Mouse (Mus musculus): Measurements from ENCODE around the gene Srsf3. TPM values are rescaled to one million over a fixed set of nuclear protein-coding genes. Genes with fewer than 3 reads are reported as not detected.

Gene Srsf3
- polyA plus RNA-seq, 1 experiment: 330 TPM

- TF ChIP-seq POLR2A (IDR thresholded peaks at IDR 0.05; ENCODE audit: borderline replicate concordance, extremely low read depth, insufficient read depth, insufficient read length, poor library complexity, severe bottlenecking) (no peak), CTCF (IDR thresholded peaks at IDR 0.05; ENCODE audit: borderline replicate concordance, extremely low read depth, insufficient read depth, insufficient read length) (no peak)
- no peak for DNase-seq (ENCODE audit: low read depth)
Observed at GRCm38 (mm10) chr17:29003740-29004139, 28.7 kb upstream of the Srsf3 start.

GRCm38 (mm10) chr17:29005002-29005401 is 27.4 kb upstream of the Srsf3 start:
- no peak for DNase-seq (ENCODE audit: low read depth)
- no peak for TF ChIP-seq POLR2A (IDR thresholded peaks at IDR 0.05; ENCODE audit: borderline replicate concordance, extremely low read depth, insufficient read depth, insufficient read length, poor library complexity, severe bottlenecking)
- TF ChIP-seq CTCF (IDR thresholded peaks at IDR 0.05; ENCODE audit: borderline replicate concordance, extremely low read depth, insufficient read depth, insufficient read length): no peak

- no peak for TF ChIP-seq CTCF (IDR thresholded peaks at IDR 0.05; ENCODE audit: borderline replicate concordance, extremely low read depth, insufficient read depth, insufficient read length)
- no peak for TF ChIP-seq POLR2A (IDR thresholded peaks at IDR 0.05; ENCODE audit: borderline replicate concordance, extremely low read depth, insufficient read depth, insufficient read length, poor library complexity, severe bottlenecking)
- DNase-seq (ENCODE audit: low read depth): no peak
Observed at GRCm38 (mm10) chr17:29006812-29007211, 25.6 kb upstream of the Srsf3 start.

- DNase-seq (ENCODE audit: low read depth): peak; percentile 15
- no peak for TF ChIP-seq CTCF (IDR thresholded peaks at IDR 0.05; ENCODE audit: borderline replicate concordance, extremely low read depth, insufficient read depth, insufficient read length)
- TF ChIP-seq POLR2A (IDR thresholded peaks at IDR 0.05; ENCODE audit: borderline replicate concordance, extremely low read depth, insufficient read depth, insufficient read length, poor library complexity, severe bottlenecking): no peak
Observed at GRCm38 (mm10) chr17:29007243-29007640, 25.2 kb upstream of the Srsf3 start.

- TF ChIP-seq CTCF (IDR thresholded peaks at IDR 0.05; ENCODE audit: borderline replicate concordance, extremely low read depth, insufficient read depth, insufficient read length) (no peak), POLR2A (IDR thresholded peaks at IDR 0.05; ENCODE audit: borderline replicate concordance, extremely low read depth, insufficient read depth, insufficient read length, poor library complexity, severe bottlenecking) (0 out of 2 replicates have a peak, but pooled peaks have one; percentile 69)
- peak; percentile 92 for DNase-seq (ENCODE audit: low read depth)
Observed at GRCm38 (mm10) chr17:29007641-29008325, 24.6 kb upstream of the Srsf3 start, which contains the start of gene Stk38. Gene Stk38, minus strand, starts transcription at chr17:29007995.

- TF ChIP-seq CTCF (IDR thresholded peaks at IDR 0.05; ENCODE audit: borderline replicate concordance, extremely low read depth, insufficient read depth, insufficient read length) (no peak), POLR2A (IDR thresholded peaks at IDR 0.05; ENCODE audit: borderline replicate concordance, extremely low read depth, insufficient read depth, insufficient read length, poor library complexity, severe bottlenecking) (no peak)
- DNase-seq (ENCODE audit: low read depth): no peak
Observed at GRCm38 (mm10) chr17:29008326-29008650, 24.1 kb upstream of the Srsf3 start.

- TF ChIP-seq POLR2A (IDR thresholded peaks at IDR 0.05; ENCODE audit: borderline replicate concordance, extremely low read depth, insufficient read depth, insufficient read length, poor library complexity, severe bottlenecking) (no peak), CTCF (IDR thresholded peaks at IDR 0.05; ENCODE audit: borderline replicate concordance, extremely low read depth, insufficient read depth, insufficient read length) (no peak)
- DNase-seq (ENCODE audit: low read depth): no peak
Observed at GRCm38 (mm10) chr17:29009181-29009580, 23.2 kb upstream of the Srsf3 start.

GRCm38 (mm10) chr17:29014235-29014634 is 18.2 kb upstream of the Srsf3 start:
- no peak for DNase-seq (ENCODE audit: low read depth)
- TF ChIP-seq CTCF (IDR thresholded peaks at IDR 0.05; ENCODE audit: borderline replicate concordance, extremely low read depth, insufficient read depth, insufficient read length) (no peak), POLR2A (IDR thresholded peaks at IDR 0.05; ENCODE audit: borderline replicate concordance, extremely low read depth, insufficient read depth, insufficient read length, poor library complexity, severe bottlenecking) (no peak)

GRCm38 (mm10) chr17:29015638-29016037 is 16.8 kb upstream of the Srsf3 start:
- TF ChIP-seq POLR2A (IDR thresholded peaks at IDR 0.05; ENCODE audit: borderline replicate concordance, extremely low read depth, insufficient read depth, insufficient read length, poor library complexity, severe bottlenecking): no peak
- TF ChIP-seq CTCF (IDR thresholded peaks at IDR 0.05; ENCODE audit: borderline replicate concordance, extremely low read depth, insufficient read depth, insufficient read length): peak; percentile 59
- DNase-seq (ENCODE audit: low read depth): peak; percentile 54

GRCm38 (mm10) chr17:29016705-29017104 is 15.7 kb upstream of the Srsf3 start:
- TF ChIP-seq POLR2A (IDR thresholded peaks at IDR 0.05; ENCODE audit: borderline replicate concordance, extremely low read depth, insufficient read depth, insufficient read length, poor library complexity, severe bottlenecking) (no peak), CTCF (IDR thresholded peaks at IDR 0.05; ENCODE audit: borderline replicate concordance, extremely low read depth, insufficient read depth, insufficient read length) (no peak)

GRCm38 (mm10) chr17:29018292-29018984 is 14.0 kb upstream of the Srsf3 start:
- DNase-seq (ENCODE audit: low read depth): peak; percentile 39
- peak; percentile 58 for TF ChIP-seq CTCF (IDR thresholded peaks at IDR 0.05; ENCODE audit: borderline replicate concordance, extremely low read depth, insufficient read depth, insufficient read length)
- no peak for TF ChIP-seq POLR2A (IDR thresholded peaks at IDR 0.05; ENCODE audit: borderline replicate concordance, extremely low read depth, insufficient read depth, insufficient read length, poor library complexity, severe bottlenecking)

More at GRCm38 (mm10) chr17:29016705-29017104, 15.7 kb upstream of the Srsf3 start:
- DNase-seq (ENCODE audit: low read depth): no peak

Measured in brain, embryonic 14.5 days (tissue).